Mouse (Mus musculus): ENCODE data around the gene Abca8b.

GRCm38 (mm10) chr11:110028913-110029695 lies 33.5 kb upstream of the Abca8b start:
- no peak for TF ChIP-seq CTCF (IDR thresholded peaks at IDR 0.05; ENCODE audit: low read depth, low read length)
- no peak for TF ChIP-seq TAL1 (conservative IDR thresholded peaks at IDR 0.05; ENCODE audit: low read depth, low read length)
- TF ChIP-seq GATA1 (IDR thresholded peaks at IDR 0.05; ENCODE audit: borderline replicate concordance, low read length) = no peak

Data from G1E (cell line).